Mouse (Mus musculus) cerebellum, adult 2 months (tissue): ENCODE results near the gene Olfr1157.

Experiments used
- CTCF ChIP-seq: fragments of 200-500 bp; IDR thresholded peaks from 2 replicates; pipeline ENCODE4 v1.5.1; 2011; ENCODE audit warnings: low read depth, mild to moderate bottlenecking, control low read depth, low read length, moderate library complexity, borderline replicate concordance; ENCODE audit not compliant: insufficient read depth
- POLR2A ChIP-seq: fragments of 200-500 bp; IDR thresholded peaks from 2 replicates; pipeline ENCODE4 v1.6.1; 2011; ENCODE audit warnings: low read length, control low read depth, borderline replicate concordance; ENCODE audit not compliant: insufficient read depth

GRCm38 (mm10) chr2:87989813-87990212 is 21.7 kb upstream of the Olfr1157 start, which contains the start of gene Olfr1158:
- no peak for TF ChIP-seq CTCF
- no peak for TF ChIP-seq POLR2A
